Comparison of ENCODE assay signal across 12 mouse cellular contexts in genomic region chr12:81166092-81166491, GRCm38 (mm10).
A peak's percentile ranks its signal among the peaks of the same experiment; 100 is the strongest.
DNase-seq lines count a peak whose midpoint lies in the region; ATAC-seq lines count a peak whose summit lies in the region.
"Had no signal": no experiment of that assay in that cellular context is flagged by ENCODE, and none has a peak within 500 bp of the region (broad histone marks: within the 10 kb centered on the region; RNA-seq: fewer than 3 reads in every experiment).

No protein-coding gene starts in this region.

- peak; percentile 72; the same call in 1 of the 2 replicates for ATAC-seq in kidney, embryonic 16.5 days (ENCODE audit: low FRiP score, low TSS enrichment)
- ATAC-seq in limb, embryonic 11.5 days (ENCODE audit: insufficient number of reproducible peaks, low FRiP score, low TSS enrichment, low read depth): peak; percentile 62
- ATAC-seq in neural tube, embryonic 14.5 days (ENCODE audit: low read depth): peak; percentile 89
- ATAC-seq: CD4-positive, CD25-positive, alpha-beta regulatory T cell, adult 4 months had no signal

- H3K27ac ChIP-seq in kidney, embryonic 16.5 days (ENCODE audit: low read length): no peak overlapping the region
- peak overlapping the region; percentile 57; the same call in 1 of the 2 replicates for H3K27ac ChIP-seq in embryonic facial prominence, embryonic 10.5 days (replicated peaks)
- no peak overlapping the region for H3K27ac ChIP-seq in limb, embryonic 11.5 days (replicated peaks; ENCODE audit: low read depth, low read length)
- no peak overlapping the region for H3K27ac ChIP-seq in neural tube, embryonic 14.5 days (ENCODE audit: low read depth, low read length)
- H3K27ac ChIP-seq: liver, embryonic 15.5 days had no signal

- intact Hi-C loops in left cerebral cortex, postnatal 36 days (cut with DNase I): no loop called here
- intact Hi-C loops in heart, postnatal 36 days (cut with DNase I): no loop called here

- H3K4me2 ChIP-seq in kidney, embryonic 16.5 days (replicated peaks; ENCODE audit: low read depth, low read length): no peak overlapping the region
- no peak overlapping the region for H3K4me2 ChIP-seq in limb, embryonic 11.5 days (ENCODE audit: low read depth, severe bottlenecking)
- no peak overlapping the region; the same call in 1 of the 2 replicates for H3K4me2 ChIP-seq in neural tube, embryonic 14.5 days (ENCODE audit: low read depth, low read length)
- H3K4me2 ChIP-seq: liver, embryonic 15.5 days had no signal

- no peaks in the 10 kb centered on the region for H3K9me3 ChIP-seq in kidney, embryonic 16.5 days (ENCODE audit: low read length)
- H3K9me3 ChIP-seq in embryonic facial prominence, embryonic 10.5 days: no peaks in the 10 kb centered on the region
- H3K9me3 ChIP-seq in limb, embryonic 11.5 days (ENCODE audit: control insufficient read depth, low read length): no peaks in the 10 kb centered on the region
- no peaks in the 10 kb centered on the region for H3K9me3 ChIP-seq in neural tube, embryonic 14.5 days (ENCODE audit: control insufficient read depth, low read length)
- H3K9me3 ChIP-seq: liver, embryonic 15.5 days had no signal

- WGBS in kidney, embryonic 16.5 days: 3% methylated on average over 10 of the region's 10 CpGs
- 44% methylated on average over 10 of the region's 10 CpGs for WGBS in embryonic facial prominence, embryonic 10.5 days
- 4% methylated on average over 10 of the region's 10 CpGs for WGBS in limb, embryonic 11.5 days
- 5% methylated on average over 10 of the region's 10 CpGs for WGBS in neural tube, embryonic 14.5 days

- peaks cover 72% of the 10 kb centered on the region for H3K27me3 ChIP-seq in kidney, embryonic 16.5 days (ENCODE audit: insufficient read depth, low read length)
- no peaks in the 10 kb centered on the region for H3K27me3 ChIP-seq in embryonic facial prominence, embryonic 10.5 days (replicated peaks; ENCODE audit: low read depth, poor library complexity, severe bottlenecking)
- no peaks in the 10 kb centered on the region for H3K27me3 ChIP-seq in limb, embryonic 11.5 days (ENCODE audit: control insufficient read depth, insufficient read depth, low read length)
- H3K27me3 ChIP-seq in neural tube, embryonic 14.5 days (ENCODE audit: control insufficient read depth, insufficient read depth, low read length): peaks cover 5% of the 10 kb centered on the region; the same call in 1 of the 2 replicates
- H3K27me3 ChIP-seq: liver, embryonic 15.5 days had no signal

- DNase-seq in kidney, adult 8-10 months: no peak
- DNase-seq in embryonic facial prominence, embryonic 10.5 days (ENCODE audit: low spot score): peak; percentile 16
- peak; percentile 66 for DNase-seq in limb, embryonic 11.5 days (ENCODE audit: low spot score)
- DNase-seq in left cerebral cortex, postnatal 36 days (ENCODE audit: low spot score in 2 of 2): no peak
- no peak for DNase-seq in heart, postnatal 36 days
- DNase-seq: kidney, adult 18-20 months; lung, postnatal 4 days; thymus, postnatal 14 days had no signal

- H3K4me3 ChIP-seq in kidney, embryonic 16.5 days (ENCODE audit: low read length): no peak overlapping the region
- no peak overlapping the region for H3K4me3 ChIP-seq in embryonic facial prominence, embryonic 10.5 days
- H3K4me3 ChIP-seq in limb, embryonic 11.5 days (ENCODE audit: low read depth, low read length): no peak overlapping the region
- no peak overlapping the region for H3K4me3 ChIP-seq in neural tube, embryonic 14.5 days (ENCODE audit: low read depth, low read length)
- H3K4me3 ChIP-seq: liver, embryonic 15.5 days had no signal

- peaks cover 13% of the 10 kb centered on the region for H3K4me1 ChIP-seq in kidney, embryonic 16.5 days (ENCODE audit: insufficient read depth, low read length)
- H3K4me1 ChIP-seq in embryonic facial prominence, embryonic 10.5 days: peaks cover 12% of the 10 kb centered on the region
- peaks cover 3% of the 10 kb centered on the region for H3K4me1 ChIP-seq in limb, embryonic 11.5 days (ENCODE audit: control insufficient read depth, insufficient read depth, low read length)
- peaks cover 9% of the 10 kb centered on the region; the same call in 1 of the 2 replicates for H3K4me1 ChIP-seq in neural tube, embryonic 14.5 days (ENCODE audit: control insufficient read depth, insufficient read depth, low read length)
- H3K4me1 ChIP-seq: liver, embryonic 15.5 days had no signal

- H3K9ac ChIP-seq in kidney, embryonic 16.5 days (replicated peaks; ENCODE audit: low read length): no peak overlapping the region
- H3K9ac ChIP-seq in limb, embryonic 11.5 days (ENCODE audit: low read length): no peak overlapping the region
- no peak overlapping the region for H3K9ac ChIP-seq in neural tube, embryonic 14.5 days (replicated peaks; ENCODE audit: low read depth, low read length)
- H3K9ac ChIP-seq: liver, embryonic 15.5 days had no signal

- H3K36me3 ChIP-seq in kidney, embryonic 16.5 days (ENCODE audit: insufficient read depth, low read length): no peaks in the 10 kb centered on the region
- H3K36me3 ChIP-seq in embryonic facial prominence, embryonic 10.5 days (replicated peaks): peaks cover 34% of the 10 kb centered on the region
- no peaks in the 10 kb centered on the region for H3K36me3 ChIP-seq in limb, embryonic 11.5 days (ENCODE audit: control insufficient read depth, insufficient read depth, low read length)
- no peaks in the 10 kb centered on the region for H3K36me3 ChIP-seq in neural tube, embryonic 14.5 days (ENCODE audit: control insufficient read depth, insufficient read depth, low read length)
- H3K36me3 ChIP-seq: liver, embryonic 15.5 days had no signal

Comparison
In these comparisons a context has a peak if more than half of its experiments do, and no peak if none do; other contexts are left out.
1. DNase-seq: peak in embryonic facial prominence, embryonic 10.5 days (single experiment) and limb, embryonic 11.5 days (single experiment); none in kidney, adult 8-10 months (0 of 2), left cerebral cortex, postnatal 36 days (0 of 2) and heart, postnatal 36 days (0 of 2).
2. Peak in every context shown above with its lines, with median percentiles within 50 percentile points of each other: ATAC-seq.